Mouse (Mus musculus) embryonic facial prominence, embryonic 11.5 days (tissue): ENCODE results near the gene Ankrd39. TPM values are rescaled to one million over a fixed set of nuclear protein-coding genes. Genes with fewer than 3 reads are reported as not detected.

ENCODE experiments used
- ATAC-seq: fragments of 200-750 bp; cut with Nextera tagmentation; replicated peaks from 2 replicates; pipeline ENCODE4 v1.8.0; 2017; ENCODE audit warnings: low read depth; ENCODE audit not compliant: insufficient number of reproducible peaks, low FRiP score, low TSS enrichment
- DNase-seq: peaks from one replicate; pipeline ENCODE4 v3.0.0-alpha.2; 2015; ENCODE audit warnings: low spot score
- H3K27ac ChIP-seq: fragments of 300-500 bp; sonication (generic); replicated peaks from 2 replicates; pipeline ENCODE4 v1.5.1; 2014; ENCODE audit warnings: mild to moderate bottlenecking, low read depth, low read length, control low read depth
- H3K27me3 ChIP-seq: fragments of 300-500 bp; sonication (generic); 2 replicates; pipeline ENCODE4 v1.6.1; 2014; ENCODE audit warnings: mild to moderate bottlenecking, low read length, moderate library complexity, mixed read lengths; ENCODE audit not compliant: control insufficient read depth, insufficient read depth
- H3K36me3 ChIP-seq: fragments of 300-500 bp; sonication (generic); replicated peaks from 2 replicates; pipeline ENCODE4 v1.6.1; 2014; ENCODE audit warnings: low read depth, mild to moderate bottlenecking, low read length, moderate library complexity, mixed read lengths; ENCODE audit not compliant: control insufficient read depth, insufficient read depth
- H3K4me1 ChIP-seq: fragments of 300-500 bp; sonication (generic); 2 replicates; pipeline ENCODE4 v1.6.1; 2014; ENCODE audit warnings: low read length, mixed read lengths; ENCODE audit not compliant: control insufficient read depth, insufficient read depth
- H3K4me2 ChIP-seq: fragments of 300-500 bp; sonication (generic); 2 replicates; pipeline ENCODE4 v1.6.1; 2014; ENCODE audit warnings: low read depth, mild to moderate bottlenecking, control low read depth, low read length, moderate library complexity
- H3K4me3 ChIP-seq: fragments of 300-500 bp; sonication (generic); 2 replicates; pipeline ENCODE4 v1.5.1; 2014; ENCODE audit warnings: low read depth, low read length, control low read depth
- H3K9ac ChIP-seq: fragments of 300-500 bp; sonication (generic); replicated peaks from 2 replicates; pipeline ENCODE4 v1.6.1; 2014; ENCODE audit warnings: mild to moderate bottlenecking, control low read depth, low read length
- H3K9me3 ChIP-seq: fragments of 300-500 bp; sonication (generic); replicated peaks from 2 replicates; pipeline ENCODE4 v1.6.1; 2016; ENCODE audit warnings: mild to moderate bottlenecking, low read length, inconsistent platforms, mixed read lengths; ENCODE audit not compliant: control insufficient read depth
- WGBS: fragments of 180-500 bp; shearing (Covaris S2); extraction: QIAGEN DNeasy Blood & Tissue Kit; methylation state at CpG from one replicate; pipeline ENCODE4 v1.1.7; 2014; 5-methylcytosine and 5-hydroxymethylcytosine counted together
- polyA plus RNA-seq: library from polyadenylated mRNA; unstranded; fragments of >200 nt; fragmentation: Nextera tagmentation; extraction: Ambion mirVana; gene quantifications from 2 replicates; pipeline ENCODE4 v1.2.1, GENCODE M21; 2014

The Ankrd39 gene
- polyA plus RNA-seq, 1 experiment from 2014 or later: 11.9 TPM

DNA sequence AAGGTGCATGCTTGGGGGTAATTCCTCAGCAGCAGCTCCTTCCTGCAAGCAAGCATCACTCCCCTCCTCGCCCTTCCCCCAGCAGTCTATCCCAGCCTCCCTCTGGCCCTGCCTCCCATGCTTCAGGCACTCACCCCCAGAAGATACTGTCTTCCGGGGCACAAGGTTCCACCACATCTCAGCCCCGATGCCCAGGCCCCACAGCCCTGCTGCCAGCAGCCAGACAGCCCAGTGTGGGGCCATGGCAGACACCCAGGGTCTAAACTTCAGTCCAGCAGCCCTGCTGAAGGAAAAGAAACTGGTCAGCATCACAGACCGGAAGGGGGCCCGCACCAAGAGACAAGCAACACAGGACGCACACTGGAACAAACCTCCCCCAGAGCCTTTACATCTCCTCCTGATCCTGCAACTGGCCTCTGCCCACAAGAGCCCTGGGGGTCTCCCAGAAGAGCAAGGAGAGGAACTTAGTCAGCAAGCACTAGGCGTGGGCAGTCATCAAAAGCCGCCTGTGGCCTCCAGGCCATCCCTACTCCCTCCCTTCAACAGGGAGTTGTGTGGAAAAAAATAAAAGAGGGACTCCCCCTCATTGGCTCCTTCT, 8.7 kb upstream of the Ankrd39 start:
- Histone ChIP-seq H3K36me3 (peaks cover 22% of the 10 kb centered on the region), H3K27ac (peak overlapping the region; percentile 96), H3K9ac (peak overlapping the region; percentile 89), H3K4me1 (peaks cover 15% of the 10 kb centered on the region), H3K27me3 (no peaks in the 10 kb centered on the region), H3K9me3 (no peaks in the 10 kb centered on the region), H3K4me2 (peak overlapping the region; percentile 78), H3K4me3 (peak overlapping the region; percentile 95)
- DNase-seq: peak; percentile 46
- WGBS: 3% methylated on average over 8 of the region's 8 CpGs
- ATAC-seq: no peak

DNA sequence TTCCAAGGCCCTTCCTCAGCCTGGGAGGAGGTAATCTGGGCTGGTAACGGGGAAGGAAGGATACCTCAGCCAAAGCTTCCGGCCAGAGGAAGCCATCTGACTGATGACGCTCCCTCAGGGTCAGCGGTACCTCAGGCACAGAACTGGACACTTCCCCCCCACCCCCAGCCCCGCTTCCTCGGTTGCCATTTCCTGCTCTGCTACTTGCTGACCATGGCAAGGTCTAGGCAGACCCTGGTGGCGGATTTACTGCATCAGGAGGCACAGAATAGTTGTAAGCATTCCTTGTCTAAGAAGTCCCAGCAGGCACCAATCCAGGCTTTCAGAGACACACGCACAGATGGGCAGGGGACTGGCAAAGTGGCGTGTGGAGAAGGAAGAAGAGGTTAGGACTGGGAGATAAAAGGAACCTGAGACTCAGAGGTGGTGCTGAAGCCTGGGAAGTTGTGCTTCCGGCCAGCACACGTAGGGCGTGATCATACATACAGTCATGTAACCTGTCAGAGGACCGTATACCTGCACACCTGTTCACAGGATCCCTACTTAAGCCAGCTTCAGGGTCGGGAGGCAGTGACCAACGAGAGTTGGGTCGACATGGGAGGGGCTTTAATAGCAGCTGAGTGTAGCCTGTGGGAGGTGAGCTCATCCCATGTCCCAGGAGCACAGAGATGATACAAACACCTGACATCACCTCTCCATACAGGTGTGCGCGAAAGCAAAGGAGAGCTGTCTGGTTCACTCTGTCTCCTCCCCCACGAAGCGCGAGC, 7.6 kb upstream of the Ankrd39 start:
- peak overlapping the region; percentile 78 for H3K4me2 ChIP-seq
- WGBS: 71% methylated on average over 21 of the region's 21 CpGs
- peaks cover 17% of the 10 kb centered on the region for H3K4me1 ChIP-seq
- H3K36me3 ChIP-seq: peaks cover 29% of the 10 kb centered on the region
- H3K9ac ChIP-seq: peak overlapping the region; percentile 89; the same call in 1 of the 2 replicates
- peak overlapping the region; percentile 96 for H3K27ac ChIP-seq
- no peaks in the 10 kb centered on the region for H3K9me3 ChIP-seq
- DNase-seq (no peak), ATAC-seq (no peak)
- no peaks in the 10 kb centered on the region for H3K27me3 ChIP-seq
- H3K4me3 ChIP-seq: peak overlapping the region; percentile 95

DNA sequence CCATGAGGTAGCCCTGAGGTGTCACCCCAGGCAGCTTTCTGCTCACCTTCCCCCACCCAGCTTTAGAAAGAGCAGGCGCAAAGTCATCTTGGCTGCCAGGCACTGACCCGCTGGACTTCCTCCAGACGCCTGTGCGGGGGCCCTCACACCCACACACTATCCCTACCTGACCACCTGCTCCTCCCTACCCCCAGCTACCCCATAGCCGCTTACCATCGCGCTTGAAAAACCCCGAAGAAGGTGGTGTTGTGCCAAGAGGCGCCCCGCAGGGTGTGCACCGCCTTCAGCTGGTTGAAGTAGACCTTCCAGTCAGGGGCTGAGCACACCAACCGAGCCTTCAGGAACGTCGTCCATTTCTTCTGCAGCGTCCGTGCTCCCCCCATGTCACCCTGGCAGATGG, 5.3 kb upstream of the Ankrd39 start:
- H3K9ac ChIP-seq: peak overlapping the region; percentile 18; the same call in 1 of the 2 replicates
- no peak overlapping the region for H3K27ac ChIP-seq
- H3K4me1 ChIP-seq: peaks cover 18% of the 10 kb centered on the region
- no peaks in the 10 kb centered on the region for H3K9me3 ChIP-seq
- no peak overlapping the region for H3K4me3 ChIP-seq
- ATAC-seq (no peak), DNase-seq (no peak)
- no peak overlapping the region for H3K4me2 ChIP-seq
- H3K36me3 ChIP-seq: peaks cover 32% of the 10 kb centered on the region
- no peaks in the 10 kb centered on the region for H3K27me3 ChIP-seq
- WGBS: 95% methylated on average over 16 of the region's 16 CpGs

DNA sequence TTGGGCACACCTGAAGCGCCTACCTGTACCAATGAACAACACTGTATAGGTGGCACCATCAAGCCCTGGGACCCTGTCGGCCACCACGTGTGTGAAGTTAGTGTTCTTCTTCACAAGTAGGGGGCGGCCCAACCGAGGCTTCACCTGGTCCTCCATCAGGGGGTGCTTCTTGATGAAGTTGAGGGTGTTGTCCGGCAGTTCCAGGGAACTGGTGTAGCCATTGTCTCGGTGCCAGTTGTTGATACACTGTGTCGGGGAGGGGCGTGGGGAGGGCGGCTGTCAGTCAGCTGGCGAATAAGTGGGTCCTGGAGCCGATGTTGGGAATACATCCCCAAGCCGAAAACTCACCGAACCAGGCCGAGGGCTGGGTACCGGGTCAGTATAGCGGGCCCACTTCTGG, 4.7 kb upstream of the Ankrd39 start:
- H3K4me1 ChIP-seq: peaks cover 19% of the 10 kb centered on the region
- ATAC-seq: no peak

DNA sequence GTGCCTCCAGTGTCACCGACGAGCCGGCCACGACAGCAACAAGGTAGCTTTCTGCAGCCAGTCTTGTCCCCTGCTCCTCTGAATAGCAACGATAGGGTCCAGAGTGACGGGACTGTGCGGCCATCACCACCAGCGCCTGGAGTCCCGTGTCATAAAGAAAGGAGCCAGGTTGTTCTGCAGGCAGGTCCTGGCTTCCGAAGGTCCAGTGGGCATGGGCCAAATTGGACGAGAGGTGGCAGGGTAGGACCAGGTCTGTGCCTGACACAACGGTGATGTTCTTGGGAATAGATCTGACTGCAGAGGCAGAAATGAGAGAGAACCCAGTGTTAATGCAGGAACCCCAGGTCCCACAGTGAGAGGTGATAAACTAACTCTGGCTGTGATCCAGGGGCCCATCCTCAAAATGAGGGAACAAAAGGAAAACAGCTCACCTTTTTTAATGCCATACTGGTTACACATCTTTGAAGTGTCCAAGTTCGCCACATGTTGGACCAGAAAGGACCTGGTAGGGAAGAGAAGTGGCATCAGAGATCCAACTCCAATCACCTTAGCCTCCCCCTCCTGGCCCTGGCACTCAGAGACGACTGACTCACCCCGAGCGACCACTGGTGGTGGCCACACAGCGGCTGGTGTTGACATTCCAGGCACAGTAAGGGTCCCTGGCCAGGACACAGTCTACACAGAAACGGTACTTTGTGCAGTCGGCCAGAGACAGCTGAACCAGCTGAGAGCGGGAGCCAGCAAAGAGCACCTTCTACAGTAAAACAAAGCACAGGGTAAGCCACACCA, 3.0 kb upstream of the Ankrd39 start:
- ATAC-seq: no peak
- H3K4me1 ChIP-seq: peaks cover 16% of the 10 kb centered on the region
- no peak overlapping the region for H3K9ac ChIP-seq
- H3K27me3 ChIP-seq: no peaks in the 10 kb centered on the region
- H3K36me3 ChIP-seq: peaks cover 32% of the 10 kb centered on the region
- no peak for DNase-seq
- WGBS: 76% methylated on average over 20 of the region's 20 CpGs
- no peak overlapping the region for H3K4me3 ChIP-seq
- no peaks in the 10 kb centered on the region for H3K9me3 ChIP-seq
- H3K27ac ChIP-seq: no peak overlapping the region
- no peak overlapping the region for H3K4me2 ChIP-seq

More for the DNA sequence above, 4.7 kb upstream of the Ankrd39 start:
- Histone ChIP-seq H3K36me3 (peaks cover 32% of the 10 kb centered on the region), H3K9ac (no peak overlapping the region), H3K27ac (no peak overlapping the region), H3K4me3 (no peak overlapping the region), H3K27me3 (no peaks in the 10 kb centered on the region), H3K4me2 (no peak overlapping the region), H3K9me3 (no peaks in the 10 kb centered on the region)
- WGBS: 86% methylated on average over 17 of the region's 17 CpGs
- DNase-seq: no peak

DNA sequence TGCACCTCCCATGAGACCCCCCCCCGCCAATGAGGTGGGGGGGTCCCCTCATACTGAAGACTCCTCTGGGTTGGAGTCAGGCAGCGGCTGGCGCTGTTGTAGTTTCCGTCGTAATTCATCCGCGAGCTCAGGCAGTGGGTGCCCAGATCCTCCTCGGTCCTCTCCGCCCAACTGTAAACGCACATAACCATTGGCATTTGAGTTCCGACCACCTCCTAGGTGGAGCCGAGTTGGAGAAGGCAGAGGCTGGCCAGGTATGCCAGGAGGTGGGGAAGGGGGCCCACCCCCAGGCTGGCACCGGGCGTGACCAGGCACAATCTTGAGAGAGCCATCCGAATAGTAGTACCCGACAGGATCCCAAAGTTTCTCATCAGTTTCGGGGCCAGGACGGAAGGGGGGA, 2.2 kb upstream of the Ankrd39 start:
- Histone ChIP-seq H3K27ac (no peak overlapping the region), H3K9me3 (no peaks in the 10 kb centered on the region), H3K4me1 (peaks cover 10% of the 10 kb centered on the region), H3K36me3 (peaks cover 32% of the 10 kb centered on the region), H3K9ac (no peak overlapping the region), H3K27me3 (no peaks in the 10 kb centered on the region), H3K4me2 (no peak overlapping the region), H3K4me3 (no peak overlapping the region)
- ATAC-seq (no peak), DNase-seq (no peak)
- 86% methylated on average over 18 of the region's 18 CpGs for whole genome bisulfite sequencing

DNA sequence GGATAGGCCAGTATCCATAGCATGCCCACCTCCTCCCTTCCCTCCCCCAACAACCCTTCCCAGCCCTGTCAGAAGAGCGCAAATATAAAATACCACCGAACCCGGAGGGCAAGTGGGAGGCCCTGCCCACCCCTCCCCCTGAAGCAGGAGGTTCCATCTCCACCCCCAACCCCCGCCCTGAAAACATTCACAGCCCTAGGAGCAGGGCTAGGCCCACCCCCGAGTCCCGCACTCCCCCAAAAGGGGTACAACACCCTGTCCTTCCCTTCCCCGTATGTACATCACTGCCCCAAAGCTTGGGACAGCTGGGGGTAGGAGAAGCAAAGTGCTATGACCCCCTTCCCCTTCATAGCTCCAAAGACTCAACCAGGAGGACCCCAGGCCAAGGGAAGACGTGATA, 1.5 kb upstream of the Ankrd39 start:
- Histone ChIP-seq H3K4me2 (no peak overlapping the region), H3K4me1 (peaks cover 10% of the 10 kb centered on the region), H3K27ac (no peak overlapping the region), H3K36me3 (peaks cover 32% of the 10 kb centered on the region), H3K9me3 (no peaks in the 10 kb centered on the region), H3K9ac (no peak overlapping the region), H3K4me3 (no peak overlapping the region; the same call in 1 of the 2 replicates), H3K27me3 (no peaks in the 10 kb centered on the region)
- no peak for DNase-seq
- no peak for ATAC-seq
- 55% methylated on average over 8 of the region's 8 CpGs for WGBS
